ENCODE assay signal across 19 mouse cellular contexts in genomic region chr13:16812268-16812667, GRCm38 (mm10).
DNase-seq lines count a peak whose midpoint lies in the region; ATAC-seq and TF ChIP-seq lines count a peak whose summit lies in the region.
"Had no signal": no experiment of that assay in that cellular context is flagged by ENCODE, and none has a peak within 500 bp of the region (broad histone marks: within the 10 kb centered on the region; RNA-seq: fewer than 3 reads in every experiment).

No protein-coding gene starts in this region.

- H3K4me1 ChIP-seq in CH12.LX (ENCODE audit: control insufficient read depth in 1 of 2, insufficient read depth in 2 of 2), result no peaks in the 10 kb centered on the region; a peak in 1 of 4 replicates
- H3K4me1 ChIP-seq in ES-E14 (ENCODE audit: control insufficient read depth in 2 of 2, insufficient read depth in 2 of 2, low read length in 2 of 2, poor library complexity in 1 of 2), result no peaks in the 10 kb centered on the region
- H3K4me1 ChIP-seq: embryonic facial prominence, embryonic 10.5 days; embryonic facial prominence, embryonic 12.5 days; forebrain, embryonic 13.5 days; forebrain, embryonic 15.5 days had no signal

- H3K27ac ChIP-seq in CH12.LX (ENCODE audit: insufficient read depth, low read depth) (no peak overlapping the region), ES-E14 (ENCODE audit: insufficient read depth, low read depth, low read length, poor library complexity, severe bottlenecking) (no peak overlapping the region)
- H3K27ac ChIP-seq: embryonic facial prominence, embryonic 10.5 days; embryonic facial prominence, embryonic 12.5 days; forebrain, embryonic 13.5 days; forebrain, embryonic 15.5 days had no signal

- dilution Hi-C loops in CH12.LX (cut with MboI; ENCODE audit: extremely low pct_ligation_motif_present, extremely low pct_unique_long_range_greater_than_20kb, low sequenced_read_pairs), result no loop called here

- peak; percentile 59 for ATAC-seq in erythroid progenitor cell, adult 5-6 weeks (replicated peaks; ENCODE audit: low FRiP score, poor library complexity, severe bottlenecking)
- ATAC-seq: forebrain, embryonic 13.5 days; forebrain, embryonic 15.5 days; forebrain, postnatal 0 days had no signal

- no peak for TF ChIP-seq EP300 in CH12.LX (IDR thresholded peaks at IDR 0.05; ENCODE audit: low read length)

- no peak for TF ChIP-seq RAD21 in CH12.LX (IDR thresholded peaks at IDR 0.05; ENCODE audit: low read depth, low read length)

- H3K4me3 ChIP-seq in CH12.LX (replicated peaks in 1 of 3; ENCODE audit: low read depth in 2 of 3, low read length in 2 of 3, poor library complexity in 1 of 3) (no peak overlapping the region), ES-E14 (ENCODE audit: insufficient read depth in 1 of 2, low read depth in 1 of 2, low read length in 2 of 2, poor library complexity in 1 of 2, severe bottlenecking in 1 of 2) (no peak overlapping the region)
- H3K4me3 ChIP-seq: embryonic facial prominence, embryonic 10.5 days; embryonic facial prominence, embryonic 12.5 days; erythroblast, embryonic 14.5 days; forebrain, embryonic 13.5 days; forebrain, embryonic 15.5 days had no signal

- no peak for DNase-seq in CH12.LX (ENCODE audit: extremely low read depth)
- DNase-seq in ES-E14 (ENCODE audit: low read depth, low spot score), result no peak
- no peak for DNase-seq in heart, adult 9 months (ENCODE audit: low spot score in 2 of 2)
- no peak for DNase-seq in urinary bladder, adult 18-20 months (ENCODE audit: low spot score in 2 of 2)
- DNase-seq: adrenal gland, adult 2 months; adrenal gland, postnatal 10 days; adrenal gland, postnatal 25 days; cerebellum, adult 11 months; cerebellum, adult 18-20 months; cerebellum, adult 9-10 months; cerebellum, postnatal 10 days; cerebellum, postnatal 25 days; forebrain, postnatal 0 days had no signal

- in situ Hi-C loops in CH12.LX (cut with MboI; ENCODE audit: low pct_ligation_motif_present, low pct_unique_long_range_greater_than_20kb, low sequenced_read_pairs), result no loop called here
- in situ Hi-C loops in ES-E14 (cut with MboI; ENCODE audit: low sequenced_read_pairs in 2 of 2, unreplicated experiment in 2 of 2), result no loop called here

- no peaks in the 10 kb centered on the region for H3K27me3 ChIP-seq in CH12.LX (replicated peaks)
- H3K27me3 ChIP-seq: embryonic facial prominence, embryonic 12.5 days; forebrain, embryonic 13.5 days; forebrain, embryonic 15.5 days had no signal

- no peak for TF ChIP-seq CTCF in CH12.LX (conservative IDR thresholded peaks at IDR 0.05 in 1 of 2, IDR thresholded peaks at IDR 0.05 in 1 of 2; ENCODE audit: low read depth in 2 of 2, low read length in 2 of 2)

- H3K36me3 ChIP-seq in CH12.LX (replicated peaks in 1 of 2; ENCODE audit: control insufficient read depth in 1 of 2, insufficient read depth in 1 of 2, low read length in 1 of 2) (no peaks in the 10 kb centered on the region), ES-E14 (ENCODE audit: control insufficient read depth, insufficient read depth, low read length, poor library complexity, severe bottlenecking) (no peaks in the 10 kb centered on the region; the same call in 1 of the 2 replicates)
- H3K36me3 ChIP-seq: embryonic facial prominence, embryonic 10.5 days; embryonic facial prominence, embryonic 12.5 days; forebrain, embryonic 15.5 days had no signal

- H3K9ac ChIP-seq in CH12.LX (ENCODE audit: insufficient read depth, low read depth) (no peak overlapping the region), ES-E14 (ENCODE audit: insufficient read depth, low read depth, low read length, poor library complexity, severe bottlenecking) (no peak overlapping the region)
- H3K9ac ChIP-seq: embryonic facial prominence, embryonic 12.5 days; forebrain, embryonic 13.5 days; forebrain, embryonic 15.5 days; forebrain, postnatal 0 days had no signal

- H3K79me2 ChIP-seq in CH12.LX (replicated peaks; ENCODE audit: control insufficient read depth, extremely low read depth, insufficient read depth, poor library complexity, severe bottlenecking), result no peaks in the 10 kb centered on the region

- no peaks in the 10 kb centered on the region for H3K9me3 ChIP-seq in CH12.LX (replicated peaks; ENCODE audit: low read length)
- no peaks in the 10 kb centered on the region for H3K9me3 ChIP-seq in ES-E14 (ENCODE audit: control insufficient read depth, insufficient read depth, low read depth, low read length)
- H3K9me3 ChIP-seq: embryonic facial prominence, embryonic 10.5 days; embryonic facial prominence, embryonic 12.5 days; forebrain, embryonic 13.5 days; forebrain, embryonic 15.5 days had no signal

- no peak for TF ChIP-seq POLR2A in CH12.LX (IDR thresholded peaks at IDR 0.05; ENCODE audit: low read depth, low read length)

- no peak overlapping the region for H3K4me2 ChIP-seq in CH12.LX (ENCODE audit: insufficient read depth, low read depth, poor library complexity, severe bottlenecking)
- H3K4me2 ChIP-seq: embryonic facial prominence, embryonic 12.5 days; forebrain, embryonic 13.5 days; forebrain, embryonic 15.5 days had no signal

TF ChIP-seq in CH12.LX, 34 proteins besides CTCF, POLR2A, EP300 and RAD21:
- TF ChIP-seq MAFK (IDR thresholded peaks at IDR 0.05; ENCODE audit: insufficient replicate concordance, low read length) (0 out of 2 replicates have a peak, but pooled peaks have one; percentile 36), TBP (conservative IDR thresholded peaks at IDR 0.05; ENCODE audit: low read depth, low read length) (no peak)

TF ChIP-seq in ES-E14, 5 proteins besides CTCF, POLR2A, EP300 and RAD21:
- peak; percentile 51; the same call in 1 of the 2 replicates for TF ChIP-seq MAFK (IDR thresholded peaks at IDR 0.05; ENCODE audit: insufficient read depth, low read depth, low read length)
- no peak for TF ChIP-seq HCFC1 (IDR thresholded peaks at IDR 0.05; ENCODE audit: borderline replicate concordance, insufficient read depth, low read length)
